Mouse (Mus musculus) ovary, adult 18-20 months (tissue): ENCODE measurements around the gene Ube2h.

Experiments
- DNase-seq: peaks from one replicate; pipeline ENCODE4 v3.0.0; 2022; ENCODE audit warnings: low spot score, mixed read lengths

Ube2h gene

DNA sequence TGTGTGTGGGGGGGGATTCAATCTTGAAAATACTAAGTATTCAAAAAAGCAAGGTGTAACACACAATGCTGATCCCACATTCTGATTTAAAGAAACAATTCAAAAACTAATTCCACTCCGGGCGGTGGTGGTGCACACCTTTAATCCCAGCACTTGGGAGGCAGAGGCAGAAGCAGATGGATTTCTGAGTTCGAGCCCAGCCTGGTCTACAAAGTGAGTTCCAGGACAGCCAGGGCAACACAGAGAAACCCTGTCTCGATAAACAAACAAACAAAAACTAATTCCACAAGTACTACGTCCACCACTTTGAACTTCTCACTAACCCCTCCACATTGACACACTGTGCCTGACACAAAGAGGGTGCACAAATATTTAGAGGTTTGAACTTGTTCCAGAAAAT, 4.7 kb downstream of the Ube2h start:
- no peak for DNase-seq

DNA sequence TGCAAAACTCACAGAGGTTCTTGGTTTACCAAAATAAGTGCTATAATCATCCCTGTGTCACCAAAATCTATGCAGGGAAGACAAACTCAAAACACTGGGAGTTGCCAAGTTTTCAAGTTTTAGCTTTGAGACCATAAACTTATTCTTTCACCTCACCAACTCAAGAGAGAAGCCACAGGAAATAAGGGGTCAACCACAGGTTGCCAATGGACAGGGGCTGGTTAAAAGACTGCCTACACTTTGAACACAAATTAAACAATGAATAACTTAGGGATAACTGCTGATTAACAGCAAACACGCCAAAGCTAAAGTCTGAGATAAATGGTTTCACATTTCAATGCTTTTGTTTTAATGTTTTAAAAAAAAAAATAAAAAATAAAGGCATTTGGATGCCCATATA, 5.2 kb downstream of the Ube2h start:
- DNase-seq: no peak

DNA sequence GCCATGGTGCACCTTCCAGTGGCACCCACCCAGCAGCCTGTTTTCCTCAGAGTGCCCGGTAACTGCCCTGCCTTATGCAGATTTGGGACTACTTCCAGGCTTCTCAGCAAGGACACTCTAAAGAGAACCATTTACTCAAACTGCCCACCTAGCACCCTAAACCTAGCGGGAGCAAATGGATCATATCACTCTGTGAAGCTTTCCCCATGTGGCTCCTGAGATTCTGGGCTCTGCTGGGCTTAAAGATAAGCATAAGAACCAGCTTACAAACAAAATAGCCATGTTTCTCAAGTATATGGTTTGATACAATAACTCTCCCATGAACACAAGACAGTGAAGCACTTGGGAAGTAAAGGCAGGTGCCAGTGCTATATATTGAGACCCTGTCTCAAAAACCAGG, 11.8 kb downstream of the Ube2h start:
- DNase-seq: no peak

DNA sequence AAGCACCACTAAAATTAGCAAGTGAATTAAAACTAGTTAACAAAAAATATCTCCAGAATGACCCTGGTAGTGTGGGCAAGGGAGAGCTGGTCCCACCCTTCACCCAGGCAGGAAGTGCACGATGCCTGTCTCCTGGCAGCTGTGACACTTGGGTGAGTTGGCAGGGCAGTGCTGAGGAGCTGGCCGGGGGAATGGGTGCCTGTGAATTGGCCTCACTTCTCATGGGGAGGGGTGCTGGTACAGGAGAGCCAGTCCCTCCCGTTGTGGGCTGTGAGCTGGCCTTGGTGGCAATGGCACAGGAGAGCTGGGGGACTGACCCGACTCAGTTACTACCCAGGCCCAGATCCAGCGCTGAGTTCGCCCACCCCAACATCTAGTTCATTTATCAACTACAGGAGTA, 16.4 kb downstream of the Ube2h start:
- no peak for DNase-seq

DNA sequence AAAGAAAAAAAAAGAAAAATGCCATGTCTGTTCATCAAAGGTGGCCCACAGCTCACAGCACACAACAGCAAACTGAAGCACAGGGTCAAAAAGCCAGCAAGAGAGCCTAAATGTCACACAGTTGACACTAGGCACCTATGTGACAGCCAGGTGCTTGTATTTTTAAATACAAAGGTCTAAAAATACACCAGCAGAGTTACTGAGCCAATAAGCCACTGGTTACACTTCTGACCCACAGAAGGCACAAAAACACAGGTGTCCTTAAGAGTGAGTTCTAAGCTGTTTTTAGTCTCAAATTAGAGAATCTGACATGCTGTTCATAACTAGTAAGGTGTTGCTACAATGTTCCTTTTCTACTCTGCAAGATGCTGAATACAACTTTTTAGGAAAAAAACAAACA, 17.7 kb downstream of the Ube2h start:
- DNase-seq: no peak

DNA sequence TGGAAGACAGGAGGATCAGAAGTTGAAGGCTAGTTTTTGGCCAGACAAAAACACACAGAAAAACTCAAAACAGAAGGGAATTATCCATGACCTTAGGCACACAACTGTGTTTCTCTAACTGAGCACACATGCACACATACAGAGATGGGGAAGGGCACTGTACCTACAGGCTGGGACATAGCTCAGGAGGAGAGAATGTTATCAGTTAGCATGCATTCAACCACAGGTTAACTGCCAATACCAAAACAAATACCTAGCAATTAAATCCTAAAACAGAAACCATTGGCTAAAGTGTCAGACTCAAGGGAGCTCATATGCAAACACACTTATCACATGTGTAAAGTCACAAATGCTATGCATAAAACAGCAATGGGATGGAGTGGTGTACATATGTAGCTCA, 20.2 kb downstream of the Ube2h start:
- DNase-seq: no peak

DNA sequence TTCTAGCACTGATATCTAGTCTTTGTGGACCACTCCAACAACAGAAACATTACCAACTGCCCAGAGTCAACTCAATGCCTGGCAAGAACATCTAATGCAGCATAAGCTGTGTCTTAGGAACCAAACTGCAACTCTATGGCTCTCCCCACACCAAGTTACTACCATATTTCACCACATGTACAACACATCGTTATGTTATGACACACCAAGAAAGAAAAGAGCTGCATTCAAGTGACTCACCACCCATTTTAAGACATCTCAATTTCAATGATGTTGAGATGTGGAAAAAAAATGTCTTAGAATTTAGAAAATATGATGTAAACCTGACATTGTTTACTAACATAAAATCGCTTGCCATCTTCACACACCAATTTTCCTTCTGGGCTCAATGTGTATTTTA, 22.0 kb downstream of the Ube2h start:
- no peak for DNase-seq

DNA sequence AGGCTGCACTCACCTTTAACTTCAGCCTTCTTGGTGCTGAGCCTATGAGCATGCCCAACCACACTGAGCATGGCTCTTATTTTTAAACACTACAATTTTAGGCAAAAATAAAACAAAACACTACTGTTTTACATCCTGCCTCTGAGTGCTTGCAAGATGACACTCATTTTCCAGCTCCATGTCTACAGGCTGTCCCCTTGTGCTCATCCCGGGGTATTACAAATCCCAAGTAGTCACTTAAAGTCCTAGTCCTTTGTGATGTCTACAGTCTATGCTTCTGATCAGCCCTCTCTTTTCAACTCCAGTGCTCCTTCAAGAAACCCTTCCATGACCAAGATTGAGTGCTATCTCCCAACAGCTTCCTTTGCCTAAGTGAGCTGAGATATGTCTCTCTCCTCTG, 26.0 kb downstream of the Ube2h start:
- no peak for DNase-seq

DNA sequence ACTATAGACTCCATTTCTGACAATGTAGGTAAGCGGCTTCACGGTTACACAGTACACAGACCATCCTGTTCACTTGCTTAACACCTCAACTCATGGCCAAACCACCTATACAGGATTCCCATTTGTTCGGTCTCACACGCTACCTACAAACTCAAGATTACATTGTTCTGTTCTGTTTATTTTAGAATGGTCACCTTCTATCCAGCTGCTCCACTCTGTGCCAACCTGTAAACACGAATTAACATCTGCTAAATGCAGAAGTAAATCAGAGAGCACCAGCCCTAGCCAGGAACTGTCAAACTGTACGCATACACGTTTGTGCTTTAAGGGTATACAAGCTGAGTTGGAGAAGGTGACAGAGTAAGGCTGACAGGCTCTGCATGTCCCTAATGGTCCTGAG, 27.5 kb downstream of the Ube2h start:
- no peak for DNase-seq

DNA sequence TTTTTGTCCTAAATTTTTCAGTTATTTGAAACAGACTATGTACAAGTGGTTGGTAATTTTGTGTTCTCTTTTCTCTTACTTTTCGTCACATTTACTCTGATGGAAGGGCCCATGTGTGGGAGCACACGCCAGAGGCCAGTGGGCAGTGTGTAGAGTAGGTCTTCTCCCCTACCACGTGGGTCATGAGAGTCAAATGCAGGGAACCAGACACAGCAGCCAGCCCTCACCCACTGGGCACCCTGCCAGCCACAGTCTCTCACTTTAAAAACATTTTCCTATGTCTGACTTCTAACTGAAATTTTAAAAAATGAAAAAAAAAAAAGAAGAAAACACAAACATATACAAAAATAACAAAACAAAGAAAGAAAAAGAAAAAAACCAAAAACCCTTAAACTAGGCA, 28.0 kb downstream of the Ube2h start:
- no peak for DNase-seq

DNA sequence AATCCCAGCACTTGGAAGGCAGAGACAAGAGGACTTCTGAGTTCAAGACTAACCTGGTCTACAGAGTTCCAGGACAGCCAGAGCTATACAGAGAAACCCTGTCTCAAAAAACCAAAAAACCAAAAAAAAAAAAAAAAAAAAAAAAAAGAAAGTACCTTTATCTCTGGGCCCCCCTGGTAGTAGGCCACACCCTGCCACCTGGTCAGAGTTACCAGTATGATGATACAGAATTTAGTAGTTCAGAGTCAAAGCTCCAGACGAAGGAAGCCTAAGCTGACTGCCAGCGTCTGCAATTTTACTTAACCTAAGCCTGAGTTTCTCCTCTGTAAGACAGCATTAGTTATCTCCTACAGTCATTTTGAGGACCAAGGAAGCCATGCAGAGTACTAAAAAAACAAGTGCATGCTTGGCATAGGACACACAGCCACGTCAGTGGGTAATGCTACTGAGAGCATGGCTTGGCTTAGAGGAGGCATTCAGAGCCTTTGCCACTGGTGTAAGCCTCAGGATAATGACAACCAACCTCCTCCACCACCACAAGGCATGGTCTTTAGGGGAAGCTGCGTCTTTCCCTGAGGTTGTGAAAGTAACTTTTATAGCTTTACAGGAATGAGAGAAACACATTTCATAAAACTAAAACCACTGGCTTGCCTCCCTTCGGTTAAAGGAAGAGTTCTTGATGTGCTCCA, 29.0 kb downstream of the Ube2h start:
- no peak for DNase-seq

DNA sequence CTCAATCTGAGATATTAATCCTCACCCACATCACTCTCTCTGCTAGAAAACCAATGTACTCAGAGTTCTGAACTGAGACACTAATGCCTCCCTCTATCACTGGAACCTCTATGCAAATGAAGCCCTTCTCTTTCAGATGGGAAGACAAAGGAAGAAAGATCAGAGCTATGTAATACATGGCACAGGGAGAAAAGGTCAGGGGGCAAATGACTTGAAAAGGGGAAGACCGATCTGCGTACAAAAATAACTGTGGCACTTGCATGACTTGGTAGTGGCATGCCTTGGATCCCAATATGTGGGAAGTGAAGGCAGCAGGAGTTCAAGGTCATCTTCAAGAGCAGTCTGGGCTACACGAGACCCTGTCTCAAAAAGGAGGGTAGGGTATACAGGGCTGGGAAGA, 31.4 kb downstream of the Ube2h start:
- no peak for DNase-seq

DNA sequence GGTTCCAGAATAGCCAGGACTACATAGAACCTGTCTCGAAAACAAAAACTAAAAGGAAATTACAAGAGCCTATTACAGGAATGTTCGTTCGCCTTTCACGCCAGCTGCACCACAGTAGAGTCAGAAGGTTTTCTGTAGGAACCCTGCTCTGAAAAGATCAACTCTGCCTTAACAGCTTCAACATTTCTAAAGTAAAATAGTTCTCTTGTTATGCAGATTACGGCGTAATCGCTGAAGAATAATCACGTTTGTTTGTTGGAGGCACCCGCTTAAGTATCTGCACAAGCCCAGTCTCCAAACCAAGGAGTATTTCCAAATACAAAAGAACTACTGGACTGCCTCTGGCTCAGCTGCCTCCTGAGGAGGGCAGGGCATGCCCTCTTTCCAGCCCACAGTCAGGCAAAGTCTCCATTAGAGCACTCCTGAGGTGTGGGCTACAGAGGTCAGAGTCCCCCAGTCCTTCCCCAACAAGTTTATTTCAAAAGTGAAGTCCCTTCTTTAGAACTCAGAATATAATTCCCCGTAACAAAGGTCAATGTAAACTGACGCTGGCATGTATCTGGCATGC, 31.9 kb downstream of the Ube2h start:
- no peak for DNase-seq

DNA sequence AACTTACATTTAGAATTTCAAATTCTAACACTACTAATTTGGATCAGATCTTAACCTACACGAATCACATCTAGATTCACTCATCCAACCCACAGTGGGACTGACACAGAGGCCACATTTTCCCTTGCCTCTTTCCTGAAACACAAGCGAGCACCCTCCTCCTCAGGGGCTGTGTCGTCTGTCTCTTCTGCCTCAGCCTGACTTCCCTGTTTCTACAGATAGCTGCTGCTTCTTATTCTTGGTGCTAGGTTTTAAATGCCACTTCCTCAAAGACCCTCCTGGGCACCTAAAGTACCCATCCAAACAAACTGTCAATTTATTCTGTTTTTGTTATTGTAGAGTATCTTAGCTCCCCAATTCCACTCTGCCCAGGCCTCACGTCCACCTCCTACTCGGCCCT, 34.5 kb downstream of the Ube2h start:
- DNase-seq: no peak

DNA sequence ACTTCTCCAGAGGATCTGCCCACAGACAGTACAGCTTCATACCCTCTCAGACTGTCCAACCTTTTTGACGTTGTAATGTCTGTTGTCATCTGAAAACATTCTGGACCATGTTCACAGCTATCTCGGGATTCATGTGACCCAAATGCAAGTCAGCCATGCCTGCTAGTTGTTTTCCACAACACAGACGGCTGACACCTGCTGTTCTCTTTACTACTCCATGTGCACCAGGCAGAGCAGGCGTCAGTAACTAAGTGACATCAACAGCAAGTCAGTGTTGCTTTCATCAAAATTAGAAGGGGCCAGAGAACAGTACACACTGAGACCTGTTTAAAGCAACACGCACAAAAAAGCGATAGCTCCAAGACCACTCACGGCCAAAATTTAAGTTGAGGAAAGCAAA, 36.9 kb downstream of the Ube2h start:
- DNase-seq: no peak

DNA sequence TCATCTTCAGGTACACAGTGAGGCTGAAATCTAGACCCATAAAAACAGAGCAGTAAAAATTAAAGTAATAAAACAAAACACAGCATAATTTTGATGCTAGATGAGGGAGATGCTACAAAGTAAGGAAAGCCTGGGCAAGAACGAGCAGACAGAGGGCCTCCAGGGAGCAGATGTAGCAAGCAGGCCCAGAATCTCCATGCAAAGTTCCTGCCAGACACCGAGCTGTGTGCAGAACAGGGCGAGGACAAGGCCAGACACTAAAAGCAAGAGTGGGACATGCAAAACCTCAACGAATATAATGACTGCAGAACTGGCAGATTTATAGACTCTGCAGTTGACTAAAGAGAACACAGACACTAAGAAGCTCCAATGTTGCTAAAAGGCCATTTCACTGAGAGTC, 38.9 kb downstream of the Ube2h start:
- no peak for DNase-seq

DNA sequence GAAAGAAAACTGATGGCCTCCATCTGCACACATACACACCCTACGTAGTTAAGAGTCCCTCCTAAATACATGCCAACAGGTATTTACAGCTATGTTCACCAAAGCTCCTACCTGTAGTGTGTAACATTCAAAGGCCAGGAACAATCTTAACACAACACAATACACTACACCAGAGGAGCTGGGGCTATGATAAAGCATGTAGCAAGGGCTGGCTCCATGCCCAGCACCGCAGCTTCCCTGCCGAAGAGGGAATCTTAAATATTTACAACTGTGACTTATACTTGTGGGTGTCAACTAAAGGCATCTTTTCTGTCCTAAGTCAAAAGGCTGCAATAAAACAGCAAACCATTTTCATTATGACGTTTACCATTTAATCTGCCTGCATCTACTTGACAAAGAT, 41.3 kb downstream of the Ube2h start:
- no peak for DNase-seq

DNA sequence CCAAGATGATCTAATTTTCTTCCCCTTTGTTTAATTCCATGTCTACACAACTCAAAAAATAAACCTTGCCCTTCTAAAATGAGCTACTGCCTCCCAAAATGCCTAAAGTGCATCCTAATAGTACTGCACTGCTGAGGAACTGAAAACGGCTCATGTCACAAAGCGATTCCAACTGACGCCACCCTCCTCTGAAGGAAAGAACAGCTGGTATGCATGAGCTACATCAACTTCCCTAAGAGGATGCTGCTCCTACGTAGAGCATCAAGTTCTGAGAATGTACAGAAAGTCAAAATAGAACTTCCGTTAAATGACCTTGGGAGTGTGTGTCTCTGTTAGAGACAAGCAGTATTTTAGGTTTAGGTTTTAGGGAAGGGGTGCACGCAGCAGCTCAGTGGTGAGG, 45.1 kb downstream of the Ube2h start:
- DNase-seq: no peak

DNA sequence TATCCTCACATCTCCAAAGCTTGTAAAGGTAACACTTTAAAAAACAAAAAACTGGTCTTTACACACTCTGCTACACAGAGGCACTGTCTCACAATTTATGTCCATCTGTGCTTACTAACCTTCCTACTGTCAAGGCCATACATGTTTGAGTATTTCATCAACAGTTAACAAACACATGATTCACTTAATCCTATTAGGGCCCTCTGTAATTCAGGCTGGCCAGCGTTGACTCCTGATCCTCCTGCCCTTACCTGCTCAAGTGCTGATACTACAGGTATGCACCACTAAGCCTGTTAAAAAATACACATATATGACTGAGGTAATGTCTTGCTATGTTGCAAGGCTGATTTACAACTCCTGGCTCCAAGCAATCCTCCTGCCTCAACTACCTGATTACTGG, 46.4 kb downstream of the Ube2h start:
- DNase-seq: no peak

DNA sequence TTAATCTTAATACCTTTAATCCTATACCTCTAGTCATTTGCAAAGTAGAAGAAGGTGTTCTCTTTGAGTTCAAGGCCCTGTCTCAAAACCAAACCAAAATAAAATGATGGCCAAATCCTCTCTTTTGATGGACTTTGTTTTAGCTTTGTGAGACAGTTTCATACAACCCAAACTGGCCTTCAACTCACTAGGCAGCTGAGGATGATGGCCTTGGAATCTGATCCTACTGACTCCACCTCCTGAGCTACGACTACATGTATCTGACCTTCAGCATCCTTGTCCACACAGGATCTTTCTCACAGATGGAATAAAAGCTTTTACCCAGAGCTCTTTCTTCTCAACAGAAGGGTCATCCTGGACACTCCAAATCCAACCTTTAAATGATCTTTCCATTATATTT, 48.5 kb downstream of the Ube2h start:
- DNase-seq: no peak

DNA sequence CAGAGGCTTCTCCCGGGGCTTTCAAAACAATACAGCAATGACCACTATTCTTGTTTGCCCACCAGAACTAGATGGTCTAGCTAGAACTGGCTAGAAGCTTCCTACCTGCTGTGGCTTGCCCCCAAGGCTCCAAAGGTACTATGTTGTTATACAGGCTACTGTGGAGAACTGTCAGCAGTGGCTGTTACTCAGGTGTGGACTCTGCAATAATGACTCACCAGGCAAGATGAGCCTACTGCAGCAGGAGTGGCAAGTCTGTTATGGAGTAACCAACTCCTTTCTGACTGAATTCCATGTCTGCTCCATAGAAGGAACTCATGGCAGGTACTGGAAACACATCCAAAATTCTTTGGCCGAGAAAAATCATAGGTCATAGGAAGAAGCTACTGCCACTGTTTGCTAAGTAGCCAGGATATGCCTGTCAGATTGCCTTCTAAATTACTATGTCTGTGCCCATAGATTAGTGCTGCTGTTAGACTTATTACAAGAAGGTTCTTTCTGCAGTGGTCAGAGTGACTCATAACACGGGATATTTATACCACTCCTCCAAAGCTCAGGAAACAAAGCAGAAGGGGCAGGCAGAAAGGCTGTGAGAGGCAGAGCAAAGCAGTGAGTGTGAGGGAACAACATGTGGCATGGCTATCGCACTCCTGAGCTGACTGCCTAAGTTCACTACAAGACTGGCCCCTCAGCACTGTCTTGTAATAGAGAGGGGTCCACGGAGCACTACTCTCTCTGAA, 51.9 kb downstream of the Ube2h start:
- no peak for DNase-seq

DNA sequence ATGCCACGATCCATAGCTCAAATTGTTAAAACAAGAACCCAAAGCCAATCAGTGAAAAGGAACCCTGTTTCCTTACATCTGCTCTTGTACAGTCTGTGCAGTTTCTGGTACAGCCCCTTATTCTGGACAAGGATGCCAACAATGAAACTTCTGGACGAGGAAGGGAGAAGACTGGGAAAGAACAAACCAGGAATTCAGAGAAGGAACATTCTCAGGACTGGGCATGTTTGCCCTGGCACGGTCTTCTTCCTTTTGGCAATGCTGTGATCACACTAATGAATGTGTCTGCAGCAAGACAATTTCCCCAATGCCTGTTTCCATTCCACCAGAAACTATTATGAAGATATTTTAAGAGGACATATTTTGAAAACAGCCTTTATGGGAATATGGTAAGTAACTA, 55.6 kb downstream of the Ube2h start:
- no peak for DNase-seq

DNA sequence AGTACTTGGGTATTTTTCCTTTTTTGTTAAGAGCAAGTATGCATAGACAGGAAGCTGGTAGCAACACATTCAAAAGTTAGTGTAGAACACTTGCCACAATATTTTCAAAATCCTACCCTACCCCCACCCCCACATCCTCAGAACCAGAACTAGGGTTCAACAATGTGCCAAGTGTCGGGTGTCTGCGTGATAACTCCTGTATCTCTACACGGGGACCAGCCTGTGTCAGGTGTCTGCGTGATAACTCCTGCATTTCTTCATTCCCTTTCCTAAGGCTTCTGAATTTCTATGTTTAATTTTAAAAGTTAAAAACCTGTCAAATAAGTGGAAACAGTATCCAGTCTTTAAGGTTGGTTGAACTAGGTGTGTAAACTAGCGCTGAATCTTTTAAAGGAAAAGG, 58.4 kb downstream of the Ube2h start:
- DNase-seq: no peak

DNA sequence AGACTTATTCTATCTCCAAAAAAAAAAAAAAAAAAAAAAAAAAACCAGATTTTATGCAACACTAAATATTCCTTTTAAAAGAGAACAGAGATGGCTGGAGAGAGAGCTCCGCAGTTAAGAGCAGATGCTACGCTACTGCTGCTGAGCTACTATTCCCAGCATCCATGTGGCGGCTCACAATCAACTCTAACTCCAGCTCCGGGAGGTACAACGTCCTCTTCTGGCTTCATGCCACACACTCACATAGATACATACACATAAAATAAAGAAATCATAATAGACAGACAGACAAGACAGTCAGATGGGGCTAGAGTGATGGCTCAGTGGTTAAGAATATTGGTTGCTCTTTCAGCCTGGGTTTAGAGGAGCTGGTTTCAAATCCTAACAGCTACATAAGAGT, 58.9 kb downstream of the Ube2h start:
- no peak for DNase-seq
